Mouse (Mus musculus) urinary bladder, adult 2 months (tissue): Measurements from ENCODE around the gene Elf4. TPM values are rescaled to one million over a fixed set of nuclear protein-coding genes. Genes with fewer than 3 reads are reported as not detected.

ENCODE experiments used
- DNase-seq: peaks from one replicate; pipeline ENCODE4 v3.0.0; 2022; ENCODE audit warnings: low spot score
- polyA plus RNA-seq: library from polyadenylated mRNA; depleted of rRNA; stranded (reverse); fragments of >200 nt; gene quantifications from 2 replicates; pipeline ENCODE4 v1.2.3, GENCODE M21; 2012; rRNA removed

Elf4 gene
- polyA plus RNA-seq, 1 experiment, result 16.7 TPM

- no peak for DNase-seq
These were observed 95.1 kb downstream of the Elf4 start for GRCm38 (mm10) chrX:48367841-48368240.

GRCm38 (mm10) chrX:48365836-48366577 lies 96.9 kb downstream of the Elf4 start:
- DNase-seq, result no peak

Other genes starting within 250 kb of the Elf4 start
- gene Utp14a, start 206.3 kb downstream of the Elf4 start, polyA plus RNA-seq, result 18.2 and 18.9 TPM in 2 replicates
- 2.5 and 5.2 TPM in 2 replicates for gene Bcorl1, start 121.8 kb downstream of the Elf4 start, polyA plus RNA-seq
- gene Aifm1, start 50.4 kb upstream of the Elf4 start, polyA plus RNA-seq, result 28.1 and 33.5 TPM in 2 replicates
- gene Rab33a, start 56.2 kb upstream of the Elf4 start, polyA plus RNA-seq, result 0.85 and 0.91 TPM in 2 replicates
- gene Zfp280c, start 131.4 kb upstream of the Elf4 start, polyA plus RNA-seq, result 13.0 and 15.1 TPM in 2 replicates
- gene Slc25a14, start 160.3 kb upstream of the Elf4 start, polyA plus RNA-seq, result 6.8 and 8.7 TPM in 2 replicates
- not detected in 2 replicates for gene Gpr119, start 211.3 kb upstream of the Elf4 start, polyA plus RNA-seq
- 7.4 and 7.9 TPM in 2 replicates for gene Rbmx2, start 231.9 kb upstream of the Elf4 start, polyA plus RNA-seq